ENCODE assay signal across 19 mouse cellular contexts in genomic region chr4:84403356-84404145, GRCm38 (mm10).
DNase-seq lines count a peak whose midpoint lies in the region; ATAC-seq lines count a peak whose summit lies in the region.
"Had no signal": no experiment of that assay in that cellular context is flagged by ENCODE, and none has a peak within 500 bp of the region (broad histone marks: within the 10 kb centered on the region; RNA-seq: fewer than 3 reads in every experiment).

No protein-coding gene starts in this region.

- no peak overlapping the region for H3K4me3 ChIP-seq in forebrain, embryonic 14.5 days (ENCODE audit: low read depth, low read length)
- no peak overlapping the region for H3K4me3 ChIP-seq in forebrain, embryonic 12.5 days (replicated peaks)
- H3K4me3 ChIP-seq in kidney, embryonic 14.5 days (ENCODE audit: low read length) = no peak overlapping the region
- no peak overlapping the region for H3K4me3 ChIP-seq in embryonic facial prominence, embryonic 14.5 days (ENCODE audit: low read depth, low read length)
- H3K4me3 ChIP-seq: neural tube, embryonic 12.5 days had no signal

- H3K27me3 ChIP-seq in forebrain, embryonic 14.5 days (replicated peaks; ENCODE audit: control insufficient read depth, insufficient read depth, low read length) = no peaks in the 10 kb centered on the region
- H3K27me3 ChIP-seq in forebrain, embryonic 12.5 days = no peaks in the 10 kb centered on the region
- H3K27me3 ChIP-seq in kidney, embryonic 14.5 days (ENCODE audit: control insufficient read depth, insufficient read depth, low read length) = no peaks in the 10 kb centered on the region
- H3K27me3 ChIP-seq in embryonic facial prominence, embryonic 14.5 days (replicated peaks; ENCODE audit: control insufficient read depth, insufficient read depth, low read length) = no peaks in the 10 kb centered on the region
- H3K27me3 ChIP-seq: CH12.LX; neural tube, embryonic 12.5 days had no signal

- no peak overlapping the region for H3K9ac ChIP-seq in forebrain, embryonic 14.5 days (ENCODE audit: low read length)
- no peak overlapping the region for H3K9ac ChIP-seq in forebrain, embryonic 12.5 days
- no peak overlapping the region for H3K9ac ChIP-seq in kidney, embryonic 14.5 days (ENCODE audit: low read depth, low read length)
- H3K9ac ChIP-seq in embryonic facial prominence, embryonic 14.5 days (ENCODE audit: low read depth, low read length) = no peak overlapping the region
- H3K9ac ChIP-seq: hindbrain, embryonic 14.5 days; liver, postnatal 0 days; neural tube, embryonic 12.5 days had no signal

- WGBS in forebrain, embryonic 14.5 days = 36% methylated on average over 9 of the region's 9 CpGs
- WGBS in forebrain, embryonic 12.5 days = 54% methylated on average over 9 of the region's 9 CpGs
- 31% methylated on average over 9 of the region's 9 CpGs for WGBS in kidney, embryonic 14.5 days
- 20% methylated on average over 9 of the region's 9 CpGs for WGBS in embryonic facial prominence, embryonic 14.5 days

- no peaks in the 10 kb centered on the region for H3K36me3 ChIP-seq in forebrain, embryonic 14.5 days (ENCODE audit: control insufficient read depth, insufficient read depth, low read length)
- no peaks in the 10 kb centered on the region for H3K36me3 ChIP-seq in forebrain, embryonic 12.5 days (replicated peaks)
- H3K36me3 ChIP-seq in kidney, embryonic 14.5 days (ENCODE audit: control insufficient read depth, insufficient read depth, low read length) = no peaks in the 10 kb centered on the region
- H3K36me3 ChIP-seq in embryonic facial prominence, embryonic 14.5 days (ENCODE audit: control insufficient read depth, insufficient read depth, low read length) = no peaks in the 10 kb centered on the region
- H3K36me3 ChIP-seq: neural tube, embryonic 12.5 days had no signal

- H3K27ac ChIP-seq in forebrain, embryonic 14.5 days (ENCODE audit: low read depth, low read length) = no peak overlapping the region
- no peak overlapping the region for H3K27ac ChIP-seq in forebrain, embryonic 12.5 days
- no peak overlapping the region for H3K27ac ChIP-seq in kidney, embryonic 14.5 days (ENCODE audit: low read depth, low read length)
- no peak overlapping the region for H3K27ac ChIP-seq in embryonic facial prominence, embryonic 14.5 days (replicated peaks; ENCODE audit: low read depth, low read length)
- H3K27ac ChIP-seq: hindbrain, embryonic 14.5 days; neural tube, embryonic 12.5 days had no signal

- H3K4me2 ChIP-seq in forebrain, embryonic 14.5 days (ENCODE audit: low read length) = 0 out of 2 replicates have a peak overlapping the region, but pooled peaks have one; percentile 2
- no peak overlapping the region for H3K4me2 ChIP-seq in forebrain, embryonic 12.5 days
- H3K4me2 ChIP-seq in kidney, embryonic 14.5 days (replicated peaks; ENCODE audit: low read depth, low read length) = no peak overlapping the region
- peak overlapping the region; percentile 16 for H3K4me2 ChIP-seq in embryonic facial prominence, embryonic 14.5 days (ENCODE audit: low read depth, low read length)
- H3K4me2 ChIP-seq: heart, embryonic 11.5 days; hindbrain, embryonic 14.5 days; midbrain, embryonic 11.5 days; neural tube, embryonic 12.5 days had no signal

- peak; percentile 52 for DNase-seq in forebrain, embryonic 14.5 days (ENCODE audit: low spot score)
- peak; percentile 61 for DNase-seq in kidney, adult 9 months
- DNase-seq in embryonic facial prominence, embryonic 14.5 days (ENCODE audit: low spot score) = peak; percentile 75
- DNase-seq: adrenal gland, adult 8-10 months; cerebellum, adult 18-20 months; layer of hippocampus, adult 9-11 months; liver; liver, postnatal 0 days; thymus, postnatal 14 days had no signal

- no peaks in the 10 kb centered on the region for H3K9me3 ChIP-seq in forebrain, embryonic 14.5 days (replicated peaks; ENCODE audit: control insufficient read depth, low read length)
- no peaks in the 10 kb centered on the region for H3K9me3 ChIP-seq in forebrain, embryonic 12.5 days
- H3K9me3 ChIP-seq in kidney, embryonic 14.5 days (ENCODE audit: control insufficient read depth, low read length) = no peaks in the 10 kb centered on the region
- no peaks in the 10 kb centered on the region for H3K9me3 ChIP-seq in embryonic facial prominence, embryonic 14.5 days (ENCODE audit: control insufficient read depth, low read length)
- H3K9me3 ChIP-seq: neural tube, embryonic 12.5 days had no signal

- 0 out of 2 replicates have a peak, but pooled peaks cover 3% of the 10 kb centered on the region for H3K4me1 ChIP-seq in forebrain, embryonic 14.5 days (ENCODE audit: control insufficient read depth, insufficient read depth, low read length)
- H3K4me1 ChIP-seq in forebrain, embryonic 12.5 days = peaks cover 6% of the 10 kb centered on the region; the same call in 1 of the 2 replicates
- H3K4me1 ChIP-seq in kidney, embryonic 14.5 days (ENCODE audit: control insufficient read depth, insufficient read depth, low read length) = 0 out of 2 replicates have a peak, but pooled peaks cover 10% of the 10 kb centered on the region
- peaks cover 28% of the 10 kb centered on the region for H3K4me1 ChIP-seq in embryonic facial prominence, embryonic 14.5 days (ENCODE audit: control insufficient read depth, insufficient read depth, low read length)

- ATAC-seq in forebrain, embryonic 14.5 days = no peak
- ATAC-seq in forebrain, embryonic 12.5 days (ENCODE audit: low FRiP score) = no peak
- no peak for ATAC-seq in kidney, embryonic 14.5 days (ENCODE audit: low FRiP score, low TSS enrichment)
- ATAC-seq in embryonic facial prominence, embryonic 14.5 days (ENCODE audit: low read depth) = 0 out of 2 replicates have a peak, but pooled peaks have one; percentile 18
- ATAC-seq in megakaryocyte progenitor cell, adult 5-6 weeks (replicated peaks; ENCODE audit: poor library complexity) = peak; percentile 40
- no peak for ATAC-seq in inflammation-experienced regulatory T-cells, adult 6 months
- ATAC-seq: intestine, postnatal 0 days; liver, postnatal 0 days had no signal

Comparison
In these comparisons a context has a peak if more than half of its experiments do, and no peak if none do; other contexts are left out.
1. H3K4me2 ChIP-seq: peak in forebrain, embryonic 14.5 days (single experiment) and embryonic facial prominence, embryonic 14.5 days (single experiment); none in forebrain, embryonic 12.5 days (single experiment) and kidney, embryonic 14.5 days (single experiment).
2. ATAC-seq: peak in embryonic facial prominence, embryonic 14.5 days (single experiment) and megakaryocyte progenitor cell, adult 5-6 weeks (single experiment); none in forebrain, embryonic 14.5 days (single experiment), forebrain, embryonic 12.5 days (single experiment), kidney, embryonic 14.5 days (single experiment) and inflammation-experienced regulatory T-cells, adult 6 months (single experiment).
3. Peak in every context shown above with its lines, with median percentiles within 50 percentile points of each other: DNase-seq.